Mouse (Mus musculus): ENCODE measurements at regions not wholly inside any gene's neighbourhood (a gene's known extent, or its start where the extent isn't known, plus 50 kb on each side); places are given as distances from the start of the nearest gene placed in this dataset.

DNA sequence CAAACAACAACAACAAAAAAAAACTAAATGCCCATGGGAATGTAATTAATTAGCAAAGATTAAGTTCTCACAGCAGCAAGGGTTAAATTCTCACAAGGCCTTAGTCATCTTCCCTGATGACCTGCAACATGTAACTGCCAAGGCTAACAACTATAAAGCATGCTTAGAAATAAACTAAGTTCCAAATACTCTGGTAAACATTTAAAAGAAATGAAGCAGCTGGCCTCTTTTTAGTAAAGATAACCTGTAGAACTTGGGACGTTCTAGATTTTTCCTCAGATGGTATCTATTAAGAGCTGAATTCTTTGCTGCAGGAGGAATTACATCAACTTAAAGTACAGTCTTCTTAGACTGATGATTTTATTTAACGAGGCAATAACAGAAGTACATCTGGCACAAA, 433.1 kb upstream of the Acvr2a start:
- TF ChIP-seq GATA4 (IDR thresholded peaks at IDR 0.05; ENCODE audit: insufficient replicate concordance, low read length), result no peak

DNA sequence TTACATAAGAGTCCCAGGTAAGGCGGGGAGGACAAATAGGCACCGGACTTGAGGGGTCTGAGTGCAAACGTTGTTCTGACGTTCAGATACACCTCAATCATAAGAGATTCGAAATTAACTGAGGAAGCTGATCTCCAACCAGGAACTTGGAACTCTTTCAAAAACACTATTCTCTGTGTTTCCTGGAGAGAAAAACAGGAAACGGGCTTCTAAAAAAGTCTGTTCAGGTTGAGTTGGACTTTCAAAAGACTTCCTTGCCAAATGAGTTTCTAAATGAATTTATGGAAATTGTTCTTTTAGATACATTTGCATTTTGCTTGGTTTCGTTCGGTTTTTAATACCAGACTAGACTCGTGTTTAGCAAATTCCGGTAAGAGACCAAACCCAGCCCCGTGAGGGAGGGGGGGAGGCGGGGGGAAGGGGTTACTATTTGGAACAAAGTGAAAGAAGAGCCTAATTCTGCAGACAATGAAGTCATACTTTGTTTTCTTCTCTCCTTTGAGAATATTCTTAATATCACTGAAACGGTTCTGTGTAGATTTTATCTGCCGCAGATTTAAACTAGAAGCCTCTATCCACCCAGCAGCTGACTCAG, 432.3 kb upstream of the Acvr2a start:
- TF ChIP-seq GATA4 (IDR thresholded peaks at IDR 0.05; ENCODE audit: insufficient replicate concordance, low read length), result no peak

GRCm38 (mm10) chr2:48398504-48398903, 415.4 kb upstream of the Acvr2a start:
- TF ChIP-seq GATA4 (IDR thresholded peaks at IDR 0.05; ENCODE audit: insufficient replicate concordance, low read length), result no peak

DNA sequence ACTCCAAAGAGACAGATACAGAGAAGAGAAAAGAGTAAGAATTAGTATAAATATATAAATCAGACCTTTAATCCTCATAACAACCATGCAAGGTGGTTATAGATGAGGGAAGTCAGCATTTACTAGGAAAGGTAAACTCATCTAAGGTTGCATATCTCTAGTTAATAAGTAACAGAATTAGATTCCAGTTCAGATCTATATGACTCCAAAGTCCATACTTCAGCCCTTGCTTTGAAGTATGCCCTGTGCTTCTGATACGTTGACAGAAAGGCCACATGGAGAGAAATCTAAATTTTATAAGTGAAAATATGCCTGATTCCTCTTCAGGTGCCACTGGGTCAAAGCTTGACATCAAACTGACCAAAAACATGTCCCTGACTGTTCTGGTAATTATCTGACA, 414.7 kb upstream of the Acvr2a start:
- no peak for TF ChIP-seq GATA4 (IDR thresholded peaks at IDR 0.05; ENCODE audit: insufficient replicate concordance, low read length)

DNA sequence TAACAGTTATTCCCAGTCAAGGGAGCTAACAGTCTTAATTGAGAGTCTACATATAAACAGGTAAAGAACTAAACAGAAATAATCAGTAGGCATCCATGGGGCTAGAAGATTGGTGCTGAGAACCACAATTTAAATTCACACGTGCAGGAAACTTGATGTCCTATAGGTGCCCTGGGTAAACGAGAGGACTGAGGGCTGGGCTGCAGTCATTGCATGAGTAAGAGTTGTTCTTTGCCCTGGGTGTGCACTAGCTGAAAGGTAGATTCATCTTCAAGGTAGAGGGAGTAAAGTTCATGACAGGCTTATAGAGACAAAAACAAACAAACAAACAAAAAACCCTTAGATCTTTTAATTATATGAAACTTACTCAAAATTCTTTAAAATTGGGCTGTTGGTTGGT, 411.1 kb upstream of the Acvr2a start:
- TF ChIP-seq GATA4 (IDR thresholded peaks at IDR 0.05; ENCODE audit: insufficient replicate concordance, low read length), result no peak

DNA sequence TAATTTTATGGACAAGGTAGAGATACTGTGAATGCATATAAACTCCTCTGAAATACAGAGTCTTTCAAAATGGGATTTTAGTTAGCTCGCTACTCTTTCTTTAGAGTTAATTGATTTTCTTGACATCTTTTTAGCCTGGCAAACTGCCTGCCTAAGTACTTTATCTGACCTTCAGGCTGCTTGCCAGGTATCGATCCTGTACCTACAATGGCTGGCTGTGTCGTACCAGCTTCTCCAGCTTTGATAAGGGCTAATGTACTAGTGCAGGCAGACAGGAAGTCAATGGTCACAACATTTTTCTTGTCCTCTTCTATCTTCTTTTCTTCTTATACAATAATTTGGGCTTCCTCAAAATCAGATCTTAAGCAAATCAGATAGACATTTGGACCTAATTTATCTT, 409.4 kb upstream of the Acvr2a start:
- peak; percentile 73; the same call in 1 of the 2 replicates for TF ChIP-seq GATA4 (IDR thresholded peaks at IDR 0.05; ENCODE audit: insufficient replicate concordance, low read length)

GRCm38 (mm10) chr2:48407876-48408275, 406.0 kb upstream of the Acvr2a start:
- no peak for TF ChIP-seq GATA4 (IDR thresholded peaks at IDR 0.05; ENCODE audit: insufficient replicate concordance, low read length)

- TF ChIP-seq GATA4 (IDR thresholded peaks at IDR 0.05; ENCODE audit: insufficient replicate concordance, low read length), result no peak
These were observed 404.0 kb upstream of the Acvr2a start for GRCm38 (mm10) chr2:48409876-48410275.

GRCm38 (mm10) chr2:48411392-48411791, 402.5 kb upstream of the Acvr2a start:
- TF ChIP-seq GATA4 (IDR thresholded peaks at IDR 0.05; ENCODE audit: insufficient replicate concordance, low read length), result no peak

DNA sequence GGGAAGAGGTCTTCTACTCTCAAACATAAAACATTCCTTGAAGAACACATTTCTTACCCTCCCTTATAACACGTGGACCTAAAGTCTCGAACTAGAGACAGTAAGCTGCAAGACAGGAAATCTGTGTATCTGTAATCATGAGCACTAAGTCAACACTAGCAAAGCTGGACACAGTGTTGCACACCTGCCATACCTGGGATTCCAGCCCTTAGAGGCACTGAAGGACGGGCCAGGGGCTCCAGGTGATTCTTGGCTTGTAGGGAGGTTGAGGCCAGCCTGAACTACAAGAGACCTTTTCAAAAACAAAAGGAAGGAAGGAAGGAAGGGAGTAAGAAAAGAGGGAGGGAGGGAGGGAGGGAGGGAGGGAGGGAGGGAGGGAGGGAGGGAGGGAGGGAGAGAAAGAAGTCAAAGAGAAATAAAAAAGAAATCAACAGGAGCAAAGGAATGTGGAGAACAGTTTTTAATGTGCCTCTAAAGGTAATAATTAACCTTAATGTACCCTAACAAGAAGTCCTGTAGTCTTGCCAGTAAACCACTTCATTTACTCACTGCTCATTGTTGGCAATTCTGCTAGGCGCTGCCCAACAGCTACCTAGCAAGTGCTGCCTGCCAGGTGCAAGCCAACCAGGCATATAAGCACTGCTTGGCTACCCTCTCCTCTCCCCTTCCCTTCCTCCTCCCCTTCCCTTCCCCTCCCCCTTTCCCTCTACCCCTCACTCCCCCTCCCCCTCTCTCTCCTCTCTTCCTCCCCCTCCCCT, 401.0 kb upstream of the Acvr2a start:
- TF ChIP-seq GATA4 (IDR thresholded peaks at IDR 0.05; ENCODE audit: insufficient replicate concordance, low read length), result no peak

- no peak for TF ChIP-seq GATA4 (IDR thresholded peaks at IDR 0.05; ENCODE audit: insufficient replicate concordance, low read length)
These were observed 399.1 kb upstream of the Acvr2a start for GRCm38 (mm10) chr2:48414596-48415481.

DNA sequence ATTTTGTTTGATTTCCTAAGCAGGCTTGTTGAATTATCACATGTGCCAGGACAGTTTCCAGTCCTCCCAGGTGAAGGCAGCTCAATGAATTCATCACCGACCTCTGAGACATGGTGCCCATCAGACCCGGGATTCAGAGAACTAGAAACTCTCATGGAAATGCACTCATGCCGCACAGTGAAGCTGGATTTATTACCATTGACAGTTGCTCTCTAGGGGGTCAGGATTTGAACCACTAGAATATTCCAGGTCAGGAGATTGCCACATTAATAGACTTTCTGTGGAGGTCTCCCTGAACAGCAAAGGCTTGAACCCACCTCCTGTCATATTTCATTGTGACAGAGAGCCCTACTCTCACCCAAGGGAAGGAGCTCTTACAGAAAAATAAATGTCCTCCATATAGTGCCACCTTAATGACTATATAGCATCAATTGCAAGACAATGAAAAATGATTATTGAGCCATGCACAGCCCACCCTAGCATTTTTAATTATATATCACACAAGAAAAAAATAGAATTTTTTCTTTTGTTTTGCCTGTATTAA, 397.6 kb upstream of the Acvr2a start:
- no peak for TF ChIP-seq GATA4 (IDR thresholded peaks at IDR 0.05; ENCODE audit: insufficient replicate concordance, low read length)

DNA sequence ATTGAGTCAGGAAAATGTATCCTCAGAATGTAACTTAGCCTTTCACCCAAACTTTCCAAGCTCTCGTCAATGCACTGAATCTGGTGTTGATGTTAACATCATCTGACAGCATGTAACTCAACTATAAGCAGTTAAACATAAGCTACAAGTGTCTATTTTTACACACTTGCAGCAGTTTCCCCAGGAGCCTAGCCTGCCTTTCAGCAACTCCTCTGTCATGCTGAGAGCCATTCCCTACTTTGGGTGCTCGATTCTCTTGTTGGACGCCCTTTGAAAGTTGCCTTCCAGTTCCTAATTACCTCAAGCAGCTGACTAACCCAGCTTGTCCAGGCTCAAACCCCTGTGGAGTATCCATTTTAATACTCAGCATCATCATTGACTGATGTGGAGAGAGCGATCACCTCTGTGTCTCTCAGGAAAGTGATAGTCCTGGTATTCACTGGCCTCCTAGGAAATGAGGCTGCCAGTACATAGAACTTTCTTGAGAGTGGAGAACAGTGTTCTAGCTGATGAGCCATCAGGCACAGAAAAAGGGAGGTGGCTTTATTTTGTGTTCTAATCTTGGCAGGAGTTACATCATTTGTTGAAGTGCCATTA, 396.8 kb upstream of the Acvr2a start:
- no peak for TF ChIP-seq GATA4 (IDR thresholded peaks at IDR 0.05; ENCODE audit: insufficient replicate concordance, low read length)

DNA sequence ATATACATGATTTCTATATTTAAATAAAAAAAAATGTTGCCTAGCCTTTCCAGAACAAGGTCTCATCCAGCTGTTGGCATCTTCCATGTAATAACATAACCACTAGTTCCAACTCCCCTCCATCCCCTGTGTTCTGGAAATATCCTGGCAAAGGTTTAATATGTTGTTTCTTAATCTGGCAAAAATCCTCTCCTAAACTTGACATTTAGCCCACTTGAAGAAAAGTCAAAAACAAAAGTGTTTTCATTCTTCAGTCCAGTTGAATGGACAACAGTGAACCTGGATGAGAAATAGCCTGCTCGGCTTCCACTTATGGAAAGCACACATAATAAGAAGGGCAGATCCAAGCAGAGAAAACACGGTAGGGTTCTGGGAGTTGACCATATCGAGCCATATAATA, 393.1 kb upstream of the Acvr2a start:
- no peak for TF ChIP-seq GATA4 (IDR thresholded peaks at IDR 0.05; ENCODE audit: insufficient replicate concordance, low read length)

- TF ChIP-seq GATA4 (IDR thresholded peaks at IDR 0.05; ENCODE audit: insufficient replicate concordance, low read length), result no peak
These were observed 390.0 kb upstream of the Acvr2a start for GRCm38 (mm10) chr2:48423861-48424442.

Measured in liver, adult (tissue).